Mouse (Mus musculus) spleen, adult 2 months (tissue): ENCODE data around the gene Pnkd.

ENCODE experiments used
- CTCF ChIP-seq: fragments of 200-500 bp; IDR thresholded peaks from 2 replicates; pipeline ENCODE4 v1.5.1; 2011; ENCODE audit warnings: mild to moderate bottlenecking, inconsistent platforms; ENCODE audit not compliant: insufficient read depth, insufficient read length, insufficient replicate concordance; ENCODE audit errors: extremely low read depth
- POLR2A ChIP-seq: fragments of 200-500 bp; IDR thresholded peaks from 2 replicates; pipeline ENCODE4 v1.6.1; 2011; ENCODE audit warnings: low read depth, low read length, inconsistent platforms

- no peak for TF ChIP-seq POLR2A
- no peak for TF ChIP-seq CTCF
These were observed 5.4 kb downstream of the Pnkd start for GRCm38 (mm10) chr1:74290141-74290540.
